Mouse (Mus musculus) frontal cortex, postnatal 36 days (tissue): ENCODE data around the gene Sdk2.

Source experiments
- DNase-seq, 2 experiments: peaks; one replicate each; pipeline ENCODE4 v3.0.0; 2022; ENCODE audit warnings: low spot score in 2 of 2

Sdk2 gene

GRCm38 (mm10) chr11:113766284-113766985, 300.4 kb downstream of the Sdk2 start:
- no peak for DNase-seq

- no peak for DNase-seq
These were observed 302.6 kb downstream of the Sdk2 start for GRCm38 (mm10) chr11:113764132-113764849.

GRCm38 (mm10) chr11:113763449-113763848, 303.4 kb downstream of the Sdk2 start:
- no peak for DNase-seq

GRCm38 (mm10) chr11:113762136-113762797, 304.6 kb downstream of the Sdk2 start:
- DNase-seq = no peak

- DNase-seq = no peak
These were observed 305.2 kb downstream of the Sdk2 start for GRCm38 (mm10) chr11:113761646-113762045.

GRCm38 (mm10) chr11:113760476-113760875, 306.4 kb downstream of the Sdk2 start:
- no peak for DNase-seq

GRCm38 (mm10) chr11:113758851-113759250, 308.0 kb downstream of the Sdk2 start:
- DNase-seq = no peak

- DNase-seq = no peak
These were observed 310.3 kb downstream of the Sdk2 start for GRCm38 (mm10) chr11:113756578-113756977.

- DNase-seq = no peak
These were observed 311.0 kb downstream of the Sdk2 start for GRCm38 (mm10) chr11:113755878-113756277.

GRCm38 (mm10) chr11:113754845-113755244, 312.0 kb downstream of the Sdk2 start:
- no peak for DNase-seq

GRCm38 (mm10) chr11:113752685-113753430, 314.0 kb downstream of the Sdk2 start:
- no peak for DNase-seq

- no peak for DNase-seq
These were observed 314.6 kb downstream of the Sdk2 start for GRCm38 (mm10) chr11:113752158-113752661.

GRCm38 (mm10) chr11:113751484-113752084, 315.3 kb downstream of the Sdk2 start, which contains the start of gene Cdc42ep4:
Gene Cdc42ep4, minus strand, starts transcription at chr11:113751881.
- DNase-seq = peak; percentile 54 to 66

GRCm38 (mm10) chr11:113750571-113751483, 316.0 kb downstream of the Sdk2 start:
- peak; percentile 42 to 49 for DNase-seq

- DNase-seq = no peak
These were observed 317.0 kb downstream of the Sdk2 start for GRCm38 (mm10) chr11:113749749-113750351.

GRCm38 (mm10) chr11:113748797-113749521, 317.9 kb downstream of the Sdk2 start:
- no peak for DNase-seq

GRCm38 (mm10) chr11:113747725-113748380, 319.0 kb downstream of the Sdk2 start:
- no peak for DNase-seq

GRCm38 (mm10) chr11:113747056-113747455, 319.8 kb downstream of the Sdk2 start:
- DNase-seq = no peak

- DNase-seq = no peak
These were observed 320.9 kb downstream of the Sdk2 start for GRCm38 (mm10) chr11:113745961-113746360.
